Mouse (Mus musculus) regulatory T cell (primary cell): Measurements from ENCODE around the gene Kcnf1.
"Not testable (repeated sequence)": the region's sequence is repeated elsewhere in the genome, so short reads cannot be mapped to it uniquely, and the experiment has no call there.

ENCODE experiments used
- in situ Hi-C: fragments of 300-600 bp; cut with MboI, MseI; formaldehyde crosslinking; loops from one replicate; pipeline ENCODE4 v1.15.1; 2025; ENCODE audit warnings: high pct_unique_total_duplicates

Kcnf1 gene

GRCm38 (mm10) chr12:17159549-17159948 is 17.1 kb downstream of the Kcnf1 start:
- in situ Hi-C loops, result no loop called here

- in situ Hi-C loops, result no loop called here
Measured at GRCm38 (mm10) chr12:17157558-17157957, 19.1 kb downstream of the Kcnf1 start.

GRCm38 (mm10) chr12:17155781-17156180 is 20.9 kb downstream of the Kcnf1 start:
- in situ Hi-C loops, result no loop called here

GRCm38 (mm10) chr12:17152840-17153239 is 23.8 kb downstream of the Kcnf1 start:
- in situ Hi-C loops, result no loop called here

GRCm38 (mm10) chr12:17148920-17149319 is 27.8 kb downstream of the Kcnf1 start:
- in situ Hi-C loops, result no loop called here

GRCm38 (mm10) chr12:17141791-17142190 is 34.9 kb downstream of the Kcnf1 start:
- in situ Hi-C loops, result no loop called here

GRCm38 (mm10) chr12:17140436-17140835 is 36.3 kb downstream of the Kcnf1 start:
- in situ Hi-C loops, result no loop called here

- in situ Hi-C loops, result no loop called here
Measured at GRCm38 (mm10) chr12:17134546-17135096, 42.1 kb downstream of the Kcnf1 start.

- in situ Hi-C loops, result no loop called here
Measured at GRCm38 (mm10) chr12:17132243-17132642, 44.4 kb downstream of the Kcnf1 start.

GRCm38 (mm10) chr12:17131563-17131962 is 45.1 kb downstream of the Kcnf1 start:
- in situ Hi-C loops, result no loop called here

- in situ Hi-C loops, result not testable (repeated sequence)
Measured at GRCm38 (mm10) chr12:17122881-17123280, 53.8 kb downstream of the Kcnf1 start.
